Mouse (Mus musculus) regulatory T cell (primary cell): ENCODE results near the gene Cep19.
"Not testable (repeated sequence)": the region's sequence is repeated elsewhere in the genome, so short reads cannot be mapped to it uniquely, and the experiment has no call there.

Experiments
- in situ Hi-C: fragments of 300-600 bp; cut with MboI, MseI; formaldehyde crosslinking; loops from one replicate; pipeline ENCODE4 v1.15.1; 2025; ENCODE audit warnings: high pct_unique_total_duplicates

Gene Cep19

DNA sequence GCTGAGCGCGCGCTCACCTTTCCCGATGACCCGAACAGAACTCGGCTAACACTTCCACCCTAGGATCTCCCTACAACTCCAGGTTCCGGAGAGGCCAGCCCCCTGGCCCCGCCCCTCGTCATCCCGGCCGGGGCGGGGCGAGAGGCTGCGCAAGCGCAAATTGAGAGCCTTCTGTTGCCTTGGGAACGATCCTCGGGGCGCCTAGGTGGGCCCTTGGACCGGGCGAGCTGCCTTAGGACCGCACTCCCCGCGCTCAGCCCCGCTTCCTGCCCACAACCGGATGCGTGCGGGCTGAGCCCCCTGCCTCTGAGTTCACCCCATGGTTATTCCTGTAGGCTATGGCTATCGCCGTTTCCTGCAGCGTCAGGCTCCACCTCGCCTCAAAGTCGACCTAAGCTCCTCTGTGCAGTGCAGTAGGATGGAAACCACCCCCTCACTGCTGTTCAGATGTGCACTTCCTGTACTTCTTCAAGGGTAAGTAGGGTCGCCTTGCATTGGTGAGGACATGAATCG is at the start of gene Cep19, which contains the start of gene Pigx:
Gene Cep19, plus strand, starts transcription at position 163 of the 513 bp plus-strand sequence.
Gene Pigx, minus strand, starts transcription at position 103 of the 513 bp plus-strand sequence.
- in situ Hi-C loops = no loop called here

DNA sequence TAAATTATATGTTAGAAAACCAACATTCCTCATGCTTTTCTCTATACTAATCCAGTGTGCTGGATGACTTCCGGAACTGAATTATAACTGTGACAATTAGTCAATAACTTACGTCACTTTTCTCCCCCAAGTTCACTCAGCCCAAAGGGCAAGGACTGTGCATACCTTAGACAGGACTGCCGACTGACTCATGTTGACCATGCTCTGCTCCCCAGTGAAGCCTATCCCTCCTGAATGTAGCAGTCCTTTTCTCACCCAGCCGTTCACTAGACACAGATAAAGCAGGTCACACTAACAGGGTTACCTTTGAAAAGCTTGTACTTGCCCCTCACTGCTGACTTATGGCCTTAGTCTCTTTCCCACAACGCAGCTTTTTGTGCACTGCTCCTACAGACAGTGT is 40.8 kb upstream of the Cep19 start:
- in situ Hi-C loops = no loop called here

DNA sequence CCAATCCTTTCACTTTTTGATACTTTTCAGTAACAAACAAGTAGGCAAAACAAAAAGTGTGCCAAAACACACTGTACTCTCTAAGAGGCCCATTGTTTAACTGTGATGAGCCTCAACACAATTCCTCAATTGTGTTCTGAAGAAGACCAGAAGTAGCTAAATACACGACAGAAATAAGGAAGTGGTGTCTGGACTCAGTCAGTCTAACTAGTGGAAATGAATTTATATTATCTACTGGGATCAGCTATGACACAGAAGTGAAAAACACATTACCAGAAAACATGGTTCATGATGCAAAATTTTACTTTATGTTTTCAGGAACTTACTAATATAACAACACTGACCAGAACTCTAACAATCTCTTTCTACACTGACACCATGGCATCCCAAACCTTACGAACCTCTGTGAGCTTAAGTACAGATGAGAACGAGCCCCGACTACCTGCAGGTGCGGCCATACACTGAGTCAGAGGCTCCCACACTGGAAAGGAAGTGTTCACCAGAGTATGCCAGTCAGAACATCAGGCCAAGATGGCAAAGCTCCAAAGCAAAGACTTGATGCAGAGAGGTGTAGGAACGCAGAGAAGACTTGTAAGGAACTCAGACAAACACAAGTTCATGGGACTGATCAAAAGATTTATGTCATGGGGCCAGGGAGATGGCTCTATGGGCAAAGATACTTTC is 39.6 kb upstream of the Cep19 start:
- in situ Hi-C loops = no loop called here

DNA sequence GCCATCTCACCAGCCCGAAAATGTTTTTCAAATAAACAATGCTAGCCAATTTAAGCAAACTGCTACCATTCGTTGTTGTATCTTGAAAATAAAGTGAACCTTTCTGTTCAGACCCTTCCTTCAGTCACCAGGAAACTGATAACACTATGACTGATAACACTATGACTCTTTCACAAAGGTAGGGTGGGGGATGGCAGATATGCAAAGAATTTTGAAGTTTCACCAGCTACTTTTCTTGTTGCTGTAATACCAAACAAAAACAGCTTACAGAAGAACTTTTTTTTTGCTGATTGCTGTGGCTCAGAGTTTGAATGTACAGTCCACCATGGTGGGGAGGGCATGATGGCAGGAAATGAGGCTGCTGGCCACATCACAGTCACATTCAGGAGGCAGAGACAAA is 37.4 kb upstream of the Cep19 start:
- in situ Hi-C loops = no loop called here

DNA sequence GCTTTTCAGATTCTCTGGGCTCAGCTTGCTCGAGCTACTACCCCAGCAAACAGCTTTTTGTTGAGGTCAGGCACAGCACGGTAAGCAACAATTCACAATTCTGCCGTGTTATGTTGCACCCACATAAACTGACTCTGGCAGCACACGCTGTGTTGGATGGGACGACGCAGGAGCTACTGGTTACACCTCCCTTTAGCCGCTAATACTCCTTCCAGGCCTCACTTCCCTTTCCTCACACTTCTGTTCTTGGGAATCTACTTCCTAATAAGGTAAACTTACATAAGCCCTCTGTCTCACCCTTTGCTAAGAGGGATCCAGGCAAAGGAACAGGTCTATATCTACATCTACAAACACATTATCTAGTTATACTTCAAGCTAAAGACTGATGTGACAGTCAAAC is 35.7 kb upstream of the Cep19 start:
- in situ Hi-C loops = no loop called here

DNA sequence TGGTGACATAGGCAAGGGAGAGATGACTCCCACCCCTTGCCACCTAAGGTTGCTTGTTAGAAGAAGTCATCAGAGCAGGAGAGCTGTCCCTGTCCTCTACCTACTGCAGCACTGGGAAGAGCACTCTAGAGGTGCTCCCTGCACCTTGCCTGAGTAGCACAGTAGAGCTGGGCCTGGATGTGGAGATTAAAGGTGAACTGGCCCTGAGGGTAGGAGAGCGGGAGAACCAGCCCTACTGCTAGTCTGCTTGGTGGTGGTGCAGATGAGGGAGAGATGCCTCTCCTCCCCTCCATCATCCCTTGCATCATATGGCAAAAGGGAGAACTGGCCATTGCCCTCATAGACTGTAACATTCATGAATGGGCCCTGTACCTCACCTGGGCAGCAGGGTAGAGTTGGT is 32.7 kb upstream of the Cep19 start:
- in situ Hi-C loops = no loop called here

DNA sequence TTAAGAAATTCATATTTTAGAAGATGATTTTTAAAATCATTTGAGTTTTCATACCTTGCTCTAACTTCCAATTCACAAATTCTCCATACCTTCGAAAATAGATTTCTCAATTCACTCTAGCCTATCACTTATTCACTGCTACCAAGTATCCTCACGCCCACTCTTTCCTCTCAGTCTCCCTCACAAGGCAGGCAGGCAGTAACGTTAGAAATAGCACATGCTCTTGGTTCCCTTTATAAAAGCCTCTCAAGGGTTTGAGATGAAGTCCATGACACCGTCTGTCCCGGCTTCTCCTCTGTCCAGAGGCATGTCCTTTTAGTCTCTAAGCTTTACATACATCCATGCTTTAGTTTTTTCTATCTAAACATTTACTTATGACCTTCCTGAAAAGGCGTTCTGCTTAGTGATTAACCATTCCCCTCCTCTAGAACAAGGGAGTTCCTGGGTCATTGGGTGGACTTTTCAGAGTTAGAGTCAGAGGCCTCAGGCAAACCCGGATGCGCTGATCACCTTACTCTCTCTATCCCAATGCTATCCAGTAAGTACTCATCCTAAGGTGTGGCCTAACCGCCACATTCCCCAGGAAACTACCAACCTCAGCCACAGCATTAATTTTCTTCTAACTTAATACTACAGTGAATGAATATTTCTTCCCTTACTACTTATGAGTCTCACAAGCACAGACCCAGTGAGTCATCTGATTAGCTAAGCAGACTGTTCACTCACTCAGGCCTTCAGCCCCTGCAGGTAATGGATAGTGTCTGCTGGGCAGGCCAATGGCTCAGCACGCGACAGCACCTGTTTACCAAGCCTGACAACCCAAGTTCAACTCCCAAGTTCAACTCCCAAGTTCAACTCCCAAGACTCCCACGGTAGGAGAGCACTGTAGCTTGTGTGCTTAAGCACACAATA is 31.0 kb upstream of the Cep19 start:
- in situ Hi-C loops = no loop called here

DNA sequence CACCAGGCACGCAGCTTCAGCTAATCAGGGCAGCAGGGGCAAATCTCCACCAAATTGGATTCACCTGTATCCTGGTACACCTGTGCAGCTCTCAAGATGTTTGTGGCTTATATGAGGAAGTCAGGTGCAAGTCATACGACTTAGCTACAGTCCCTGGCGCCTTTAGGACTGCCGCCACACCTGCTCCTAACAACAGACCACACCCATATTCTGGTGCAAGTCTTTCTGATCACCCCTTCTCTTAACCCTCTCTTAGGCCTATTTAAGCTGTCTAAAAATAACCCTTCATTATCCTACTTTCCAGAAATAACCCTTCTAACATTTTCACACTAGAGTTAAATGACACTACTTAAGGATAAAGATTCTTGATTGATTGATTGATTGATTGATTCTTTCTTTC is 29.5 kb upstream of the Cep19 start:
- in situ Hi-C loops = loop anchor here (10.0 kb wide), 1 partner anchor 605 kb away; no protein-coding TSS in a partner anchor

DNA sequence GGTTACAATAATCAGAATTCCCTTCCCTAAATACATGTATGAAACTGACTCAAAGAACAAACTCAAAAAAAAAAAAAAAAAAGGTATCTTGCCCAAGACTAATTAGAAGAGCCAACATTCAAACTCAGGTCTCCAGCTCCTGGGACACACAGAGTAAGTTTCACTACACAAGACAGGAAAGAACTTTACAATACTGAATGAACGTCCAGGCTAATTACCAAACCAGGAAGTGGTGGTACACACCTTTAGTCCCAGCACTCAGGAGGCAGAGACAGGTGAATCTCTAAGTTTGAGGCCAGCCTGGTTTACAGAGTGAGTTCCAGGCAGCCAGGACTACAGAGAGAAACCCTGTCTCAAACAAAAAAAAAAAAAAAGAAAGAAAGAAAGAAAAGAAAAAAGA is 23.8 kb upstream of the Cep19 start:
- in situ Hi-C loops = loop anchor here (10.0 kb wide), 1 partner anchor 599 kb away; no protein-coding TSS in a partner anchor

DNA sequence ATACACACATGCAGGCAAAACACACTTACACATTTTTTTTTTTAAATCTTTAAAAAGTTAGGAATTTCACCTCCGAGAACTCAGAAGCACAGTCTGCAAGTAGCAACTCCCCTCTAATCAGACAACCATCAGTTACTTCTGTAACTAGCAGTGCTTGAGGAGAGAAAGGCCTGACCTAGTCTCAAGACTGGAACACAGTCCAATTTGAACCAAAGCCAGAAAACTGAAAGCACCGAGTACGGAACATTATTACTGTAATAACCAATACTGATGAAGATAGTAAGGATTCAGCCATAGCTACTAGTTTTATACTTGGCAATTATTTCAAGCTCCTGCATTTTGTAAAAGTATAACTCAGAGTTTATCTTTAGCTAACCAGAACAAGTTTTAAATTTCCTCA is 23.2 kb upstream of the Cep19 start:
- in situ Hi-C loops = loop anchor here (10.0 kb wide), 1 partner anchor 598 kb away; no protein-coding TSS in a partner anchor

DNA sequence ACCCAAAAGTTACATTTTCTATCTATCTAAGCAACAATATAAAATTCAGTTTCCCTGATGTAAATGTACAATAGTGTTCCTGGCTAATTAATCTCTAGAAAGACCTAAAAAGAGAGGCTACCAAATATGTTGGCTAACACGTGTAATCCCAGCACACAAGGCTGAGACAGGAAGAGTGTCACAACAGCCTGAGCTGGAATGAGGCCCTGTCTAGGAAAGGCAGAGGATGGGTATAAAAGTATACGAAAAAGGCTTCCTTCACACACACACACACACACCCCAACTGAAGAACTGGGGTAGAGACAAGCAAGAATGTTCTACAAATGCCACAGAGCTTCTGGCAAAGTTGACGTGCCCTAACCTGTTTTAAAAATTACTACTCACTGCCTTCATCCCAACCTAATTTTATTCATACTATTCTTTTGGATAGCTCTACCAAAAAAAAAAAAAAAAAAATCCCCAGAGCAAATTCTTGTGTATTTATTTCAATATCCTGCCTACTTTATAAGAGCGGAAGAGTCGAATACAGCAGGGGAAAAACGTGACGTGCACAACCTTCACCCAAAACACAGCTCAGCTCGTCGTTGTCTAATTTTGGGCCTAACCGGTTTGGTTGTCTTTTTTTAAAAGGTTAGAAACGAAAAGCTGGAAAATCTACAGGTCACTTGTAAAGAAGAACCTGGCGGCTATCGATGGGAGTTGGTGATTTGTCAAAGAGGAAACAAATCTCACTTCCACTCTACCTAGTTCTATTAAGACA is 21.8 kb upstream of the Cep19 start:
- in situ Hi-C loops = loop anchor here (10.0 kb wide), 1 partner anchor 597 kb away; no protein-coding TSS in a partner anchor

DNA sequence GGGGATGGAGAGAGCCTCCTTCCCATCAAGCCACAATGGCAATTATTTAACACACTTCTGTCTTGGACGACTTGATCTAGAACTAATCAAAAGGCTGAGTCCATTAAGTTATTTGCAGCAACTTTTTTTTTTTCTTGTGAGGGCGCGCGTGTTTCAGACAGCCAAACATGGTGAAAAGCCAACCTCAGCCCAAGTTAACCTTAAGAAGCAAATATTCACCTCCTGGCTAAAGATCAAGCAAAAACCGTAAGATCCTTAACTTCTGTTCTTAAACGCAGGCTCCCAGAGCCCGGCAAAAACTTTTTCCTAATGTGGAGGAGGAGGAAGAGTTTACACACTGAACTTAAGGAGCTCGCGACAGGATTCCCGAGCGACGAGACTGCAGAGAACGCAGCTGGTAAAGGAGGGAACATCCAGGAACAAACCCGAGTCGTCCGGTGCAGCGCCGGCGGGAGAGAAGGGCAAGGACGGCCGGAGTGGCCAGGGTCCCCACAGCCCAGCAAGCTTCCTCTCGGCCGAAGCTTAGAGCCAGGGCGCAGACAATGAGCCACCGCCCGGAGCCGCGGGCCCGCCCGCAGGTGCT is 21.1 kb upstream of the Cep19 start:
- in situ Hi-C loops = loop anchor here (10.0 kb wide), 1 partner anchor 596 kb away; no protein-coding TSS in a partner anchor

DNA sequence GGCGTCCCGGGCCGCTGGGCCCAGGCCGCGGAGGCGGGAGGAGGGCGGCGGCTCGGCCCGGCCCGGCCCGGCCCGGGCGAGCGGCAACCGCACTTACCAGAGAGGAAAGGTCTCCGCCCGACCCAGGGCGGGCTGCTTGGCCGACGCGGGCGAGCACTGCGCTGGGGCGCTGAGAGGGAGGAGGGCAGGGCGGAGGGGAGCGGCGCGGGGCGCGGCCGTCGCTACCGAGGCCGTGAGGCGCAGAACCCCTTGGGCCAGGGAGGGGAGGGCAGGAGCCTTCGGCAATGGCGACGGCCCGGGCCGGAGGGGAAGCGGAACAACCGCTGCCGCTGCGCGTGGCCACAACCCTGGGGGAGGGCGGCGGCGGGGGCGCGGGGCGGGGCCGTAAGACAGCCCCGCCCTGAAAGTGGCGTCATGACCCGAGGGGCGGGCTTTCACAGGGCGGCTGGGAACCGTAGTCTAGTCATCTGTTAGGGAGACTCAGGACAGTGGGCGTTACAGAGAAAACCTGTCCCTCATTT is 20.5 kb upstream of the Cep19 start, which contains the start of gene Pak2:
Gene Pak2, minus strand, starts transcription at position 352 of the 521 bp plus-strand sequence.
- in situ Hi-C loops = loop anchor here (10.0 kb wide), 1 partner anchor 596 kb away; no protein-coding TSS in a partner anchor

DNA sequence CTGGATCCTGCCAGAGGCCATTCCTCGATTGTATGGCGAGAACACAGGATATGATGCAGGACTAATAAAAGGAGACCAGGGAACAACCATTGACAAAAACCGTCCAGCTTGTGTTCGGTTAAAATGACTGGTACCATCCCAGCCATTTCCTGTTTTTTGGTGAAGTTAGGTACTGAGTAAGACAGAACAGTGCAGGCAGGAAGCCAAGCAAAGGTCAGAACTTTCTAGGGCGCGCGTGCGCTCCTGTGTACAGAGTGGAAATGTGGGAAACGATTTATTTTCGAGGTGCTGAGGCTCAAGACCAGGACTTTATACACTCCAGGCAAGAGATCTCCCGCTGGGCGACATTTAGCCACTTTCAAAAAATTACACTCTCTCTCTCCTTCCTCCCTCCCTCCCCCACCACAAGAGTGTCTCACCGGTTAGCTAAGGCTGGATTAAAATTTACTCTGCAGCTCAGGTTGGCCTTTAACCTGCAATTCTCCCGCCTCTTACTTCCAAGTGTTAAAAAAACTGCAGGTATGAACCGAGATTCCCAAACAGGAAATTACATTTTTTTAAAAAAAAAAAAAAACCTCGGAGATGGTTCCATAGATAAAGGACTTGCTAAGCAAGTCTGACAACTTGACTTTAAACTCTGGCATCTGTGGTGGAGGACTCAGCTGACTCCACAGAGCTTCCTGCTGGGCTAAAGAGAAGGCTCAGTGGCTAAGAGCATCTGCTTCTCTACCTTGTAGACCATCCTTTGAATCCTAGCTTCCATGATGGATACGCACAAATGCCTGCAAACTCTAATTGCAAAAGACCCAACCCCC is 11.8 kb upstream of the Cep19 start:
- in situ Hi-C loops = no loop called here

DNA sequence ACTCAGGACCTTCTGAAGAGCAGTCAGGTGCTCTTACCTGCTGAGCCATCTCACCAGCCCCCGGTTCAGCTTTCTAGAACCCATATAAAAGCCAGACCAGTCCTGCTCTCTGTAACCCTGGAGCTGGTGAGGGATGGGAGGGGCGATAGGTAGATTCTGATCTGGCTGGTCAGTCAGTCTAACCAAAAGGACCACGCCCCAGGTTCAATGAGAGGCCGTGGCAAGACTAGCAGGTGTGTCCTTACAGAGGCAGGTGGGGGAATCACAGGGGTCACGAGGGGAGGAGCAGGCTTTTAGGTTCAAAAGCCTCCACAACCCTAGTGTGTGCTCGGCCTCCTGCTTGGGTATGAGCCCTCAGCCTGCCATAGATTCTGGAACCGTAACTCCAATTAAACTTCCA is 8.1 kb upstream of the Cep19 start:
- in situ Hi-C loops = no loop called here

DNA sequence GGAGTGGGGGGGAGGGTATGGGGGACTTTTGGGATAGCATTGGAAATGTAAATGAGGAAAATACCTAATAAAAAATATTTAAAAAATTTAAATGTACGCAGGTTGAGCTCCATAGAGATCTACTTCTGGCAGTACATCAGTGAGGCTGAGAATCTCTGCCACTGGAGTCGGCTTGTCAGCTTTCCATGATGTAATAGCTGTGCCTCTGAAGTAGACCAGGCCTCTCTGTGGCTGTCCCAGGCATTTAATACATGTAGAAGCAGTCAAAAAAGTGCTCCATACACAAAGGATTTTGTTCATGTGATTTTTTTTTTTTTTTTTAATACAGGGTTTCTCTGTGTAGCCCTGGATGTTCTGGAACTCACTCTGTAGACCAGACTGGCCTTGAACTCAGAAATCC is 1.8 kb upstream of the Cep19 start:
- in situ Hi-C loops = not testable (repeated sequence)

DNA sequence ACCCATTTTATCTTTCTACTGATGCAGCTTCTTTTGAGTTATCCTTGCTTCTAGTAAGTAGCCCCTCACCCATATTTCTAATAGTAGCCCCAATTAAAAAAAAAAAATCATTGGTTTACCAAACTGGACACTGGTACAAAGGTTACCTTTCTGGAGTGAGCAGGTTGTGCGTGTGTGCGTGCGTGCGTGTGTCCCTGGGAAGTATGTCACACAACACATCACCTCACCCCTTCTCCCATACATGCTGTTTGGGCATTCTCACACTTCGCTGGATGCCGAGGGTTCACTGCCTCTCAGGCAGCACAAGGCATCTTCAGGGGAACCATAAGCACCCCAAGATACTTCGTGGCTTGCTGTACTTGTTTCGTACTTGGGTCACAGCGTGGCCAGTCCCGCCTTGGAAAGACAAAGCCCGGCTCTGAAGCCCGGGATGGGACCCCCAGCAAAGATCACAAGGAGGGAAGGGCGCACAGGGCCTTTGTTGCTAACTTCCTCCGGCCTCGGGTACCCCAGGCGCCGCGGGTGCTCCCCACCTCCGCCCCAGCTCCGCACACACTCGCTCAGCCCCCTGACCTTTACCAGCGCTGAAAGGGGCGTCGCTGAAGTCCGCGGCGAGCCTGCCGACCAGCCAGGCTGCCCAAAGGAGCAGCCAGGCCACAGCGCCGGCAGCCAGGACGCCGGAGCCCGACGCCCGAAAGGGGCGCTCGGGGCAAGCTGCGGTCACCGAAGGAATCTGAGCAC is 533 bp upstream of the Cep19 start:
- in situ Hi-C loops = no loop called here

DNA sequence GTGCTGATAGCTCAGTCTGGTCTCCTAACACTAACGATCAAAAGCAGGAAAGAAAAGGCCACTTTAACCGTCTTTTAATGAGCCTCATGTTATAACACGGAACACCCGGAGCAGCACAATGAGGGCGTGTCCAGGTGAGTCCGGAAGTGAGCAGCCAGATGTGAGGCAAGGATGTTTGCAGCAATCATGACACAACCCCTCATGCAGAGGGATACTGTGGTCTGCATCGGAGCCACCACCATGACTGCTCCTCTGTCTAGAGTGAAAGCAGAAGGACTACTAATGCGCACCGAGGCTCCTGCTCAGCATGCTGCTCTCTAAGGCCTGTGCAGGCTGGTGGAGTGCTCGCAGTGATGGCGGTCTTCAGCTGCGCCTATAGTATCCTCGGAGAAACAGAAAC is 2.7 kb downstream of the Cep19 start:
- in situ Hi-C loops = no loop called here

DNA sequence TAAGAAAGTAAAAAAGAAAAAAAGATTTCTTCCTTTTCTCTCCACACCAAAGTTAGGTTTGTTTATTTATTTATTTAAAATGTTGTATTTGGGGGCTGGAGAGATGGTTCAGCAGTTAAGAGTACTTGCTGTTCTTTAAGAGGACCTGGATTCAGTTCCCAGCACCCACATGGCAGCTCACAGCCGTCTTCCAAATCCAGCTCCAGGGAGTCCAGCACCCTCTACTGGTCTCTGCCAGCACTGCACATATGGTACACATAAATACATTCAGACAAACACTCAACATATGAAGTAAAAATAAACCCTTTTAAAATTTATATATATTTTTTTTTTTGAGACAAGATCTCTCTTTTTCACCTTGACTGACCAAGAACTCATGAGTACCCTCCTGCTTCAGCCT is 6.1 kb downstream of the Cep19 start:
- in situ Hi-C loops = no loop called here
